Mouse (Mus musculus): ENCODE results near the gene Rab11fip3. TPM values are rescaled to one million over a fixed set of nuclear protein-coding genes. Genes with fewer than 3 reads are reported as not detected.

Rab11fip3 gene
- polyA plus RNA-seq, 1 experiment from 2014 or later, result 24.2 TPM

DNA sequence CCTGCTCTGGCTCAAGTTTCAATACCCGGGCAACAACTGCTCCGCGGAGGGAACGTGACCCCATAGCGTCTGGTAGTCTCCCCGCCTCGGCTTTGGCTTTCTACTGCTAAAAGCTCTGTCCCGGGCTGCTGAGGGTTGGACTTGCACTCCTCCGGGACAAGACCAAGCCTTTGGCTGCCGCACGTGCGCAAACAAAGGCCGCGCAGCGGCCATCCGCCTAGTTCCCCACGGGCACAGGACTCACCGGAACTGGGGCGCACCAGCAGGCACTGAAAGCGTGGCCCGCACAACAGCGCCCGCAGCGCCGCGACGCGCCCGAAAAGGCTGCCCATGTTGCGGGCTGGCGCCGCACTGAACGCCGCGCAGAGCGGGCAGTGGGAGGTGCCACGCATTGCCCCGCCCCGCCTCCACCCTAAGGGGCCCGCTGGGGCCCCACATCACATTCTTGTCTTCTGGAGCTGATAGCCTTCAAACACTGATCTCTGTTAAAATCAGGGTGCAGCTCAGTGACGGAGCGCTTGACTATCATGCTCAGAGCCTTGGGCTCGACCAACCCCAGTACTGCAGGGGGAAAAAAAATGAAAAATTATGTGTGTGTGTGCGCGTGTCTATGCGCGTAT, 25.9 kb upstream of the Rab11fip3 start, which contains the start of gene Nme4:
Gene Nme4 (minus strand): TSS at position 482 of the 620 bp plus-strand sequence.
- WGBS, result 2% methylated on average over 47 of the region's 47 CpGs
- peak; percentile 68 for ATAC-seq (ENCODE audit: low FRiP score, low TSS enrichment)
- Histone ChIP-seq H3K36me3 (ENCODE audit: control insufficient read depth, insufficient read depth, low read length) (peaks cover 9% of the 10 kb centered on the region; the same call in 1 of the 2 replicates), H3K27ac (ENCODE audit: low read depth, low read length) (peak within 1 kb of the TSS; percentile 78), H3K9me3 (ENCODE audit: control insufficient read depth, low read length) (no peaks in the 10 kb centered on the region), H3K4me2 (replicated peaks; ENCODE audit: low read depth, low read length) (peak within 1 kb of the TSS; percentile 67), H3K4me3 (ENCODE audit: low read length) (peak within 1 kb of the TSS; percentile 61), H3K9ac (ENCODE audit: low read depth, low read length) (peak within 1 kb of the TSS; percentile 83), H3K4me1 (ENCODE audit: control insufficient read depth, insufficient read depth, low read length) (peaks cover 7% of the 10 kb centered on the region; the same call in 1 of the 2 replicates), H3K27me3 (ENCODE audit: control insufficient read depth, insufficient read depth, low read length) (no peaks in the 10 kb centered on the region)

DNA sequence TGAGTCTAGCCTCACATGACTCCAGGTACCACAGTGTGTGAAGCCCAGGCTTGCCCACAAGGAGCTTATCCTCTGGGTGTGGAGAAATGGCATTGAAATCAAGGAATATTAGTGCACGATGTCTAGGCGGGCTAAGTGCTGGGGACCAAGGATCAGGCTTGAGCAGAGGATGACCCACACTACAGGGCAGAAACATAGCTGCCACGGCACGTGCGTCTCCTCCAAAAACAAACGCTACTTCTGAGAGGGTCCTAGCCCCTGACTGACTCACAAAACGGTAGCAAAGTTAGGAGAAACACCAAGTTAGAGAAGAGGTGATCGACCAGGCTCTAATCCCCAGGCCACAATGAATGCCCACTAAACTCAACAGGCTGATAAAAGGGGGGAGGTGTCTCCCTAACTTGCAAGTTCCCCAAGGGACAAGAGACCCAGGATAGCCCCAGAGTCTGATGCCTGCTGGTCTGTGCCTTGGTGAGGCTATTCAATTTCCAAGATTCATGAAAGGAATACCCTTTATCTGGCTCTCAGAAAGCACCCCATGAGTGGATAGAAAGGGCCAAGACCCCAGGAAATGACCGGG, 25.3 kb upstream of the Rab11fip3 start:
- H3K4me2 ChIP-seq (replicated peaks; ENCODE audit: low read depth, low read length), result peak overlapping the region; percentile 67
- 21% methylated on average over 9 of the region's 9 CpGs for WGBS
- H3K9ac ChIP-seq (ENCODE audit: low read depth, low read length), result peak overlapping the region; percentile 83
- peaks cover 9% of the 10 kb centered on the region; the same call in 1 of the 2 replicates for H3K36me3 ChIP-seq (ENCODE audit: control insufficient read depth, insufficient read depth, low read length)
- H3K9me3 ChIP-seq (ENCODE audit: control insufficient read depth, low read length), result no peaks in the 10 kb centered on the region
- no peaks in the 10 kb centered on the region for H3K27me3 ChIP-seq (ENCODE audit: control insufficient read depth, insufficient read depth, low read length)
- H3K4me1 ChIP-seq (ENCODE audit: control insufficient read depth, insufficient read depth, low read length), result peaks cover 7% of the 10 kb centered on the region; the same call in 1 of the 2 replicates
- H3K27ac ChIP-seq (ENCODE audit: low read depth, low read length), result peak overlapping the region; percentile 78
- H3K4me3 ChIP-seq (ENCODE audit: low read length), result peak overlapping the region; percentile 61
- no peak for ATAC-seq (ENCODE audit: low FRiP score, low TSS enrichment)

- peak within 1 kb of the TSS; percentile 68 for H3K9ac ChIP-seq (ENCODE audit: low read depth, low read length)
Observed at GRCm38 (mm10) chr17:26089905-26090632, 20.7 kb upstream of the Rab11fip3 start, which contains the start of gene Decr2. Gene Decr2, minus strand, starts transcription at chr17:26090337.

DNA sequence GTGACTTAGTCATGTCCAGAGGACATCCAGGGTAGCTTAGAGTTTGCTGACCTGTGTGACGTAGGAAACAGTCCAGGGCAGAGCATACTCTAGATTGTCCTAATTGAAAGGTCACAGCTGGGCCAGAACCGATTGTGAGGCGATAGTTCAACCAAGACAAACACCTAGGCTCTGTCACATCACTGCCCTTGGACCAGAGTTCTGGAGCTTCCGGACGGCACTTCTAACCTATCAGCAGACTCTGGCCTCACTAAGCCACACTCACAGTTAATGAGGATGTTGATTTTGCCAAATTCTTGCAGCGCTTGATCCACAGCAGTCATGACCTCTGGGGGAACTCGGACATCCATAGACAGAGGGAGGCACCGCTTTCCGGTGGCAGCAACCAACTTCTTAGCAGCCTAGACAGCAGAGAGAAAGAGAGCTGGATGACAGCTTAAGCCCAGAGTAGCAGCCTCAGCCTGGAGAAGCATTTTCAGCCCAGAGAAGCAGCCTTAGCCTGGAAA, 17.8 kb upstream of the Rab11fip3 start:
- Histone ChIP-seq H3K4me1 (ENCODE audit: control insufficient read depth, insufficient read depth, low read length) (no peaks in the 10 kb centered on the region), H3K9me3 (ENCODE audit: control insufficient read depth, low read length) (no peaks in the 10 kb centered on the region), H3K9ac (ENCODE audit: low read depth, low read length) (no peak overlapping the region), H3K4me3 (ENCODE audit: low read length) (no peak overlapping the region), H3K4me2 (replicated peaks; ENCODE audit: low read depth, low read length) (no peak overlapping the region), H3K36me3 (ENCODE audit: control insufficient read depth, insufficient read depth, low read length) (peaks cover 12% of the 10 kb centered on the region; the same call in 1 of the 2 replicates), H3K27ac (ENCODE audit: low read depth, low read length) (no peak overlapping the region), H3K27me3 (ENCODE audit: control insufficient read depth, insufficient read depth, low read length) (no peaks in the 10 kb centered on the region)
- ATAC-seq (ENCODE audit: low FRiP score, low TSS enrichment), result no peak
- WGBS, result 83% methylated on average over 9 of the region's 9 CpGs

More at GRCm38 (mm10) chr17:26089905-26090632, 20.7 kb upstream of the Rab11fip3 start, which contains the start of gene Decr2:
- H3K4me1 ChIP-seq (ENCODE audit: control insufficient read depth, insufficient read depth, low read length), result peaks cover 7% of the 10 kb centered on the region; the same call in 1 of the 2 replicates
- H3K27me3 ChIP-seq (ENCODE audit: control insufficient read depth, insufficient read depth, low read length), result no peaks in the 10 kb centered on the region
- peaks cover 12% of the 10 kb centered on the region; the same call in 1 of the 2 replicates for H3K36me3 ChIP-seq (ENCODE audit: control insufficient read depth, insufficient read depth, low read length)
- WGBS, result 1% methylated on average over 32 of the region's 32 CpGs
- peak within 1 kb of the TSS; percentile 87 for H3K27ac ChIP-seq (ENCODE audit: low read depth, low read length)
- peak within 1 kb of the TSS; percentile 45 for H3K4me3 ChIP-seq (ENCODE audit: low read length)
- no peaks in the 10 kb centered on the region for H3K9me3 ChIP-seq (ENCODE audit: control insufficient read depth, low read length)
- peak; percentile 92 for ATAC-seq (ENCODE audit: low FRiP score, low TSS enrichment)
- H3K4me2 ChIP-seq (replicated peaks; ENCODE audit: low read depth, low read length), result peak within 1 kb of the TSS; percentile 68

GRCm38 (mm10) chr17:26080867-26081266, 11.5 kb upstream of the Rab11fip3 start:
- ATAC-seq (ENCODE audit: low FRiP score, low TSS enrichment), result peak; percentile 32; the same call in 1 of the 2 replicates
- H3K4me1 ChIP-seq (ENCODE audit: control insufficient read depth, insufficient read depth, low read length), result no peaks in the 10 kb centered on the region
- H3K4me3 ChIP-seq (ENCODE audit: low read length), result no peak overlapping the region
- H3K36me3 ChIP-seq (ENCODE audit: control insufficient read depth, insufficient read depth, low read length), result peaks cover 4% of the 10 kb centered on the region; the same call in 1 of the 2 replicates
- H3K4me2 ChIP-seq (replicated peaks; ENCODE audit: low read depth, low read length), result no peak overlapping the region
- H3K9ac ChIP-seq (ENCODE audit: low read depth, low read length), result no peak overlapping the region
- no peaks in the 10 kb centered on the region for H3K9me3 ChIP-seq (ENCODE audit: control insufficient read depth, low read length)
- H3K27me3 ChIP-seq (ENCODE audit: control insufficient read depth, insufficient read depth, low read length), result no peaks in the 10 kb centered on the region
- WGBS, result 45% methylated on average over 2 of the region's 2 CpGs
- no peak overlapping the region for H3K27ac ChIP-seq (ENCODE audit: low read depth, low read length)

GRCm38 (mm10) chr17:26078851-26079250, 9.5 kb upstream of the Rab11fip3 start:
- ATAC-seq (ENCODE audit: low FRiP score, low TSS enrichment), result no peak
- WGBS, result 79% methylated on average over 2 of the region's 2 CpGs

DNA sequence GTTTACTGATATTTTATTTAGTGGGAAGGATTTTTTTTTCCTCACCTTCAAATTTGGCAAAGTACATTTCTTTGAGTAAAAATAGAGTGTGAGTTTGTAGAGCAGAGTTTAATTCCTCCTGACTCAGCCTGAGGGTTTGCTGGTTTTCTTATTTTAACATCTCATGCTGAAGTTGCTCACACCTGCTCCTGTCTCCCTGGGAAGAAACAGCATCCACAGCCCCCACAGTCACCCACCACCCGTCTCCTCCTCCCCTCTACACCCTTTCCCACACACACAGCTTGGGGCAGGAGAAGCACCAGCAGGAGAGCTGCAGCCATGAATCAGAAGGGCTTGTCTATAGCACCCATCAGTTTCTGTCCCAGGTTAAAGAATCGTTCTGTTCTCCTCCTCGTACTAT, 5.9 kb upstream of the Rab11fip3 start:
- H3K4me3 ChIP-seq (ENCODE audit: low read length), result no peak overlapping the region
- no peaks in the 10 kb centered on the region for H3K27me3 ChIP-seq (ENCODE audit: control insufficient read depth, insufficient read depth, low read length)
- no peaks in the 10 kb centered on the region for H3K9me3 ChIP-seq (ENCODE audit: control insufficient read depth, low read length)
- WGBS, result 69% methylated on average over 3 of the region's 3 CpGs
- no peak for ATAC-seq (ENCODE audit: low FRiP score, low TSS enrichment)
- H3K36me3 ChIP-seq (ENCODE audit: control insufficient read depth, insufficient read depth, low read length), result no peaks in the 10 kb centered on the region
- H3K4me2 ChIP-seq (replicated peaks; ENCODE audit: low read depth, low read length), result no peak overlapping the region
- no peak overlapping the region for H3K27ac ChIP-seq (ENCODE audit: low read depth, low read length)
- H3K4me1 ChIP-seq (ENCODE audit: control insufficient read depth, insufficient read depth, low read length), result no peaks in the 10 kb centered on the region
- H3K9ac ChIP-seq (ENCODE audit: low read depth, low read length), result no peak overlapping the region

More at GRCm38 (mm10) chr17:26078851-26079250, 9.5 kb upstream of the Rab11fip3 start:
- Histone ChIP-seq H3K4me2 (replicated peaks; ENCODE audit: low read depth, low read length) (no peak overlapping the region), H3K9me3 (ENCODE audit: control insufficient read depth, low read length) (no peaks in the 10 kb centered on the region), H3K4me1 (ENCODE audit: control insufficient read depth, insufficient read depth, low read length) (no peaks in the 10 kb centered on the region), H3K27ac (ENCODE audit: low read depth, low read length) (no peak overlapping the region), H3K27me3 (ENCODE audit: control insufficient read depth, insufficient read depth, low read length) (no peaks in the 10 kb centered on the region), H3K4me3 (ENCODE audit: low read length) (no peak overlapping the region), H3K36me3 (ENCODE audit: control insufficient read depth, insufficient read depth, low read length) (peaks cover 4% of the 10 kb centered on the region; the same call in 1 of the 2 replicates), H3K9ac (ENCODE audit: low read depth, low read length) (no peak overlapping the region)

- Histone ChIP-seq H3K27me3 (ENCODE audit: control insufficient read depth, insufficient read depth, low read length) (no peaks in the 10 kb centered on the region), H3K4me1 (ENCODE audit: control insufficient read depth, insufficient read depth, low read length) (peaks cover 27% of the 10 kb centered on the region), H3K4me3 (ENCODE audit: low read length) (peak overlapping the region; percentile 82), H3K9ac (ENCODE audit: low read depth, low read length) (no peak overlapping the region; the same call in 1 of the 2 replicates), H3K27ac (ENCODE audit: low read depth, low read length) (no peak overlapping the region), H3K9me3 (ENCODE audit: control insufficient read depth, low read length) (no peaks in the 10 kb centered on the region), H3K36me3 (ENCODE audit: control insufficient read depth, insufficient read depth, low read length) (peaks cover 6% of the 10 kb centered on the region; the same call in 1 of the 2 replicates), H3K4me2 (replicated peaks; ENCODE audit: low read depth, low read length) (peak overlapping the region; percentile 97)
- 25% methylated on average over 6 of the region's 6 CpGs for WGBS
- ATAC-seq (ENCODE audit: low FRiP score, low TSS enrichment), result no peak
Observed at GRCm38 (mm10) chr17:26070136-26070535, 781 bp upstream of the Rab11fip3 start.
